Mouse (Mus musculus): ENCODE measurements around the gene Gpr162. TPM values are rescaled to one million over a fixed set of nuclear protein-coding genes. Genes with fewer than 3 reads are reported as not detected.
"Not testable (repeated sequence)": the region's sequence is repeated elsewhere in the genome, so short reads cannot be mapped to it uniquely, and the experiment has no call there.

The Gpr162 gene
- total RNA-seq, 2 experiments from 2014 or later: 184 to 196 TPM

GRCm38 (mm10) chr6:124814448-124814847 lies 49.3 kb downstream of the Gpr162 start:
- DNase-seq (ENCODE audit: extremely low spot score in 1 of 2, low spot score in 1 of 2): peak in 1 of 2 experiments; percentile 21

GRCm38 (mm10) chr6:124813933-124814332 lies 49.9 kb downstream of the Gpr162 start, which contains the start of gene Tpi1:
Gene Tpi1 (minus strand): TSS chr6:124814296.
- peak; percentile 78 to 79 for DNase-seq (ENCODE audit: extremely low spot score in 1 of 2, low spot score in 1 of 2)

- DNase-seq (ENCODE audit: extremely low spot score in 1 of 2, low spot score in 1 of 2): peak; percentile 49 to 58
Observed at GRCm38 (mm10) chr6:124813496-124813895, 50.3 kb downstream of the Gpr162 start.

- DNase-seq (ENCODE audit: extremely low spot score in 1 of 2, low spot score in 1 of 2): no peak
Observed at GRCm38 (mm10) chr6:124812848-124813247, 50.9 kb downstream of the Gpr162 start.

GRCm38 (mm10) chr6:124811701-124812560 lies 51.9 kb downstream of the Gpr162 start:
- DNase-seq (ENCODE audit: extremely low spot score in 1 of 2, low spot score in 1 of 2): no peak

- no peak for DNase-seq (ENCODE audit: extremely low spot score in 1 of 2, low spot score in 1 of 2)
Observed at GRCm38 (mm10) chr6:124811403-124811665, 52.4 kb downstream of the Gpr162 start.

GRCm38 (mm10) chr6:124810566-124811402 lies 53.0 kb downstream of the Gpr162 start:
- DNase-seq (ENCODE audit: extremely low spot score in 1 of 2, low spot score in 1 of 2): not testable (repeated sequence)

- DNase-seq (ENCODE audit: extremely low spot score in 1 of 2, low spot score in 1 of 2): no peak
Observed at GRCm38 (mm10) chr6:124809775-124810538, 53.8 kb downstream of the Gpr162 start.

- peak; percentile 53 to 61 for DNase-seq (ENCODE audit: extremely low spot score in 1 of 2, low spot score in 1 of 2)
Observed at GRCm38 (mm10) chr6:124809052-124809774, 54.6 kb downstream of the Gpr162 start.

Other genes starting within 250 kb of the Gpr162 start
- gene C1s2, start 227.9 kb downstream of the Gpr162 start, total RNA-seq (2021): under 1 TPM in 1 of 2 experiments, not detected in 1; 0.25 TPM
- gene Lpcat3, start 201.0 kb downstream of the Gpr162 start, total RNA-seq (2021): 10 to 100 TPM; 30.9 to 34.0 TPM
- gene Emg1, start 151.8 kb downstream of the Gpr162 start, total RNA-seq (2021): 10 to 100 TPM; 51.3 to 54.4 TPM
- gene Phb2, start 151.6 kb downstream of the Gpr162 start, total RNA-seq (2021): 100 to 1,000 TPM; 120 to 124 TPM
- 1 to 10 TPM; 2.9 to 4.0 TPM for gene Ptpn6, start 125.3 kb downstream of the Gpr162 start, total RNA-seq (2021)
- 100 to 1,000 TPM; 350 to 372 TPM for gene Grcc10, start 122.6 kb downstream of the Gpr162 start, total RNA-seq (2021)
- gene Gm45234, start 108.0 kb downstream of the Gpr162 start, total RNA-seq (2021): under 1 TPM in 1 of 2 experiments, not detected in 1; 0.71 TPM
- gene Atn1, start 107.5 kb downstream of the Gpr162 start, total RNA-seq (2021): 100 to 1,000 TPM; 134 to 159 TPM
- 1,000 to 10,000 TPM in 1 of 2 experiments, 100 to 1,000 TPM in 1; 947 to 1,030 TPM for gene Eno2, start 94.3 kb downstream of the Gpr162 start, total RNA-seq (2021)
- 1 to 10 TPM; 1.7 TPM for gene Lrrc23, start 84.3 kb downstream of the Gpr162 start, total RNA-seq (2021)
- 1 to 10 TPM; 4.5 to 6.0 TPM for gene Spsb2, start 55.3 kb downstream of the Gpr162 start, total RNA-seq (2021)
- gene Tpi1, start 49.7 kb downstream of the Gpr162 start, total RNA-seq (2021): 100 to 1,000 TPM; 685 to 811 TPM
- 100 to 1,000 TPM; 164 to 183 TPM for gene Usp5, start 34.5 kb downstream of the Gpr162 start, total RNA-seq (2021)
- gene Cdca3, start 34.4 kb downstream of the Gpr162 start, total RNA-seq (2021): 1 to 10 TPM; 1.1 to 1.2 TPM
- gene Gnb3, start 23.7 kb downstream of the Gpr162 start, total RNA-seq (2021): under 1 TPM in 1 of 2 experiments, not detected in 1; 0.26 TPM
- gene P3h3, start 6.2 kb downstream of the Gpr162 start, total RNA-seq (2021): 10 to 100 TPM; 18.5 to 30.1 TPM
- gene Cd4, start 24.2 kb upstream of the Gpr162 start, total RNA-seq (2021): under 1 TPM; 0.22 to 0.26 TPM
- gene Lag3, start 47.7 kb upstream of the Gpr162 start, total RNA-seq (2021): 1 to 10 TPM; 2.4 to 2.6 TPM
- gene Ptms, start 56.1 kb upstream of the Gpr162 start, total RNA-seq (2021): 1,000 to 10,000 TPM; 1,178 to 1,233 TPM
- gene Mlf2, start 67.4 kb upstream of the Gpr162 start, total RNA-seq (2021): 100 to 1,000 TPM; 670 to 704 TPM
- 100 to 1,000 TPM; 144 to 151 TPM for gene Cops7a, start 101.6 kb upstream of the Gpr162 start, total RNA-seq (2021)
- 100 to 1,000 TPM; 139 to 188 TPM for gene Pianp, start 132.7 kb upstream of the Gpr162 start, total RNA-seq (2021)
- gene Zfp384, start 145.2 kb upstream of the Gpr162 start, total RNA-seq (2021): 10 to 100 TPM; 42.4 to 49.6 TPM
- gene Ing4, start 175.8 kb upstream of the Gpr162 start, total RNA-seq (2021): 10 to 100 TPM; 61.4 to 61.5 TPM
- gene Acrbp, start 185.7 kb upstream of the Gpr162 start, total RNA-seq (2021): 10 to 100 TPM in 1 of 2 experiments, 1 to 10 TPM in 1; 8.2 to 12.4 TPM
- gene Lpar5, start 203.9 kb upstream of the Gpr162 start, total RNA-seq (2021): under 1 TPM; 0.35 to 0.96 TPM
- gene Chd4, start 232.0 kb upstream of the Gpr162 start, total RNA-seq (2021): 100 to 1,000 TPM; 153 to 194 TPM